Mouse (Mus musculus) lung, postnatal 0 days (tissue): Measurements from ENCODE around the gene 4931414P19Rik. TPM values are rescaled to one million over a fixed set of nuclear protein-coding genes. Genes with fewer than 3 reads are reported as not detected.
A peak's percentile ranks its signal among the peaks of the same experiment; 100 is the strongest.

Source experiments
- ATAC-seq: fragments of 200-750 bp; cut with Nextera tagmentation; 2 replicates; pipeline ENCODE4 v1.8.0; 2017; ENCODE audit warnings: moderate library complexity
- DNase-seq: peaks from one replicate; pipeline ENCODE4 v3.0.0-alpha.2; 2016; ENCODE audit warnings: low spot score
- H3K27ac ChIP-seq: fragments of 300-500 bp; sonication (generic); 2 replicates; pipeline ENCODE4 v1.5.1; 2014; ENCODE audit warnings: antibody characterized with exemption, mild to moderate bottlenecking, low read length, mixed read lengths
- H3K27me3 ChIP-seq: fragments of 300-500 bp; sonication (generic); replicated peaks from 2 replicates; pipeline ENCODE4 v1.6.1; 2014; ENCODE audit warnings: low read length, mixed read lengths; ENCODE audit not compliant: insufficient read depth
- H3K36me3 ChIP-seq: fragments of 300-500 bp; sonication (generic); 2 replicates; pipeline ENCODE4 v1.6.1; 2014; ENCODE audit warnings: low read length, mixed read lengths; ENCODE audit not compliant: insufficient read depth
- H3K4me1 ChIP-seq: fragments of 300-500 bp; sonication (generic); 2 replicates; pipeline ENCODE4 v1.6.1; 2014; ENCODE audit warnings: antibody characterized with exemption, low read depth, low read length, mixed read lengths; ENCODE audit not compliant: insufficient read depth
- H3K4me2 ChIP-seq: fragments of 300-500 bp; sonication (generic); replicated peaks from 2 replicates; pipeline ENCODE4 v1.6.1; 2014; ENCODE audit warnings: low read depth, mild to moderate bottlenecking, low read length, moderate library complexity, mixed read lengths
- H3K4me3 ChIP-seq: fragments of 300-500 bp; sonication (generic); 2 replicates; pipeline ENCODE4 v1.5.1; 2014; ENCODE audit warnings: low read depth, low read length
- H3K9ac ChIP-seq: fragments of 300-500 bp; sonication (generic); replicated peaks from 2 replicates; pipeline ENCODE4 v1.6.1; 2014; ENCODE audit warnings: low read depth, mild to moderate bottlenecking
- H3K9me3 ChIP-seq: fragments of 300-500 bp; sonication (generic); 2 replicates; pipeline ENCODE4 v1.6.1; 2016; ENCODE audit warnings: low read length, mixed read lengths
- CTCF ChIP-seq: IDR thresholded peaks from 2 replicates; pipeline ENCODE4 v1.5.1; 2016; ENCODE audit warnings: antibody characterized with exemption, mild to moderate bottlenecking
- EP300 ChIP-seq: IDR thresholded peaks from 2 replicates; pipeline ENCODE4 v1.6.1; 2016; ENCODE audit warnings: antibody characterized with exemption, mild to moderate bottlenecking, control low read depth
- WGBS: fragments of 180-500 bp; shearing (Covaris S2); extraction: QIAGEN DNeasy Blood & Tissue Kit; methylation state at CpG from one replicate; pipeline ENCODE4 v1.1.7; 2014; 5-methylcytosine and 5-hydroxymethylcytosine counted together
- polyA plus RNA-seq: library from polyadenylated mRNA; unstranded; fragments of >200 nt; fragmentation: Nextera tagmentation; extraction: Ambion mirVana; gene quantifications from 2 replicates; pipeline ENCODE4 v1.2.1, GENCODE M21; 2015

Gene 4931414P19Rik
- polyA plus RNA-seq, 1 experiment from 2014 or later: 3.8 TPM

DNA sequence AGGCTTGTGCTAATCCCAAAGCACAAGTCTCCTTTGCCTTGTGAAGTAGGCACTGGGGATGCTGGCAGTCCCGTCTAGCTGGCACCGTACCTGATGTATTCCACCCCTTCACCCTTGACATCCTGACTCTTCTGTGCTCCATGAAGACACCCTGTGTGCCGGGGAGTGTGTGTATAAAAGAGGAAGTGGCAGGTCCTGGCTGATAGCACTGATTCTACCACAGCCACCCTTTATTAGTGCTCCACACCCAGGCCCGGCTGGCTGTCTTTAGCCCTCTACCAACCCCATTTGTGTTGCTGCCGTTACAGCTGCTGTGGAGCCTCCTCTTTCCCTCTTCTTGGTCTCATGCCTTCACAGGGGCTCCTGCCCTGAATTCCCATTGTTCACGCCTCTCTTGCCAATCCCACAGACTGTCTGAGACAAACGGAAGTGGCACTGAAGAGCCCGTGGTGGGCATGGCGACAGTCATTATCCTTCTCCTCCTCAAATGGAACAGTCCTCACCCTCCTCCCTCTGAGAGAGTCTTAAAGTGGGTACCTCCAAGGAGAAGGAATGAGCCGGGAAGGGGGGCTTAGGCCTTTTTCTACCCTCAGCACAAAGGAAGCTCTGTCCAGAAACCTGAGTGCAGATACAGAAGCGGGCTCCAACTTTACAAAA lies 24.9 kb upstream of the 4931414P19Rik start:
- Histone ChIP-seq H3K9ac (no peak overlapping the region), H3K27ac (no peak overlapping the region), H3K27me3 (no peaks in the 10 kb centered on the region), H3K4me3 (no peak overlapping the region), H3K36me3 (0 out of 2 replicates have a peak, but pooled peaks cover 5% of the 10 kb centered on the region), H3K4me1 (no peaks in the 10 kb centered on the region), H3K4me2 (no peak overlapping the region), H3K9me3 (no peaks in the 10 kb centered on the region)
- no peak for DNase-seq
- no peak for ATAC-seq
- TF ChIP-seq CTCF (no peak), EP300 (no peak)
- 75% methylated on average over 11 of the region's 11 CpGs for WGBS

DNA sequence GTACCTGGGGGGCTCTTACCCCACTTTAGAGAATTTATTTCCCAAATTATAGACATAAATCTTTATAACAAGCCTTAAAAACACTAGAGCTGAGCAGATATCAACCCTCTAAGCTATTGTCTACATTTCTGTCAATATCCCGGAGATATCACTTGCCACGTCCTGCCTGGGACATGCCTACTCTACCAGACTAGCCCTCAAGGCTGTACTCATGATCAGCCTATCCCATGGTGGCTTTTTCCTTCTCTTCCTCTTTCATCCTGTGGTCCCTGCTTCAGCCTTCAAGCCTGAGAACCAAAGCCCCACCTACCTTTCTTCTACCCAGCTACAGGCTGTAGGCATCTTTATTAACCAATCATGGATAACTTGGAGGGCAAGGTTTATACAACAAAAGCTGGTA lies 24.0 kb upstream of the 4931414P19Rik start:
- Histone ChIP-seq H3K9me3 (no peaks in the 10 kb centered on the region), H3K27me3 (no peaks in the 10 kb centered on the region), H3K4me1 (no peaks in the 10 kb centered on the region), H3K27ac (no peak overlapping the region), H3K4me3 (no peak overlapping the region), H3K36me3 (0 out of 2 replicates have a peak, but pooled peaks cover 5% of the 10 kb centered on the region), H3K4me2 (no peak overlapping the region), H3K9ac (no peak overlapping the region)
- no peak for ATAC-seq
- no peak for DNase-seq
- 93% methylated on average over 2 of the region's 2 CpGs for WGBS
- no peak for TF ChIP-seq EP300

DNA sequence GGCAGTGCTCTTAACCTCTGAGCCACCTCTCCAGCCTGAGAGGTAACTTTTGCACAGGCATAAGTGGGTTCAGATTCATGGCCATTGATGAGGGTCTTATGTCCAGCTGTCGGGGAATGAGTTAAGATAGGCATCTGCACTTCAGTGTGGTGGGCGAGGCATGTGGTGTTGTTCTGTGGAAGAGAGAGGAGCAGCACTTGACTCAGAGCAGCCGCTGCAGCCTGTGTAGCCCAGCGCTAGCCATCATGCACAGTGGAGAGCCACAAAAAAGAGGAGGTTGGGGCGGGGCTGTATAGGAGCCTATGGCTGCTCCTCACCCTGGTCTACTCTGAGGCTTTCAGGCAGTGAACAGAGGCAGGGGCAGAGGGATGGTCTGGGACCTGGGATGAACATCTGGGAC lies 22.3 kb upstream of the 4931414P19Rik start:
- no peaks in the 10 kb centered on the region for H3K4me1 ChIP-seq
- WGBS: 56% methylated on average over 5 of the region's 5 CpGs
- H3K9me3 ChIP-seq: no peaks in the 10 kb centered on the region
- H3K27ac ChIP-seq: no peak overlapping the region
- H3K4me3 ChIP-seq: no peak overlapping the region
- H3K36me3 ChIP-seq: 0 out of 2 replicates have a peak, but pooled peaks cover 5% of the 10 kb centered on the region
- DNase-seq (no peak), ATAC-seq (no peak)
- no peak for TF ChIP-seq CTCF
- no peak for TF ChIP-seq EP300
- H3K4me2 ChIP-seq: no peak overlapping the region
- H3K9ac ChIP-seq: no peak overlapping the region
- H3K27me3 ChIP-seq: no peaks in the 10 kb centered on the region

DNA sequence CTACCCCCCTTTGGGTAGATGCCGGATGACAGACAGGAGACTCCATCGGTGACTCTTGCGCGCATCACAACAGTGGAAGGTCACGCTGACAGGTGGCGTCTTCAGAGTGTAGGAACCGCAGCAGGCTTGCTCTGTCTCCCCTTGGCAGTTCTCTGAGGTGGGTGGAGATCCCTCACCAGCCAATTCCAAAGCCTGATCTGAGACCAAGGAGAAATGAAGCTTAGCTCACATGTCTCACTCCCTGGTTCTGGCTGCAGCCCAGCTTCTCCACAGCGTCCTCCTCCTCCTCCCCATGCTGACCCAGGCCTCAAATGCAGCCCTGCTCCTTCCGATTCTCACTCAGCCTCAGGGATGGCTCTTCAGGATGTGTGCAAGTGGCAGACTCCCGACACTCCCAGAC lies 19.2 kb upstream of the 4931414P19Rik start:
- TF ChIP-seq EP300 (no peak), CTCF (no peak)
- WGBS: 75% methylated on average over 10 of the region's 10 CpGs
- ATAC-seq: no peak

DNA sequence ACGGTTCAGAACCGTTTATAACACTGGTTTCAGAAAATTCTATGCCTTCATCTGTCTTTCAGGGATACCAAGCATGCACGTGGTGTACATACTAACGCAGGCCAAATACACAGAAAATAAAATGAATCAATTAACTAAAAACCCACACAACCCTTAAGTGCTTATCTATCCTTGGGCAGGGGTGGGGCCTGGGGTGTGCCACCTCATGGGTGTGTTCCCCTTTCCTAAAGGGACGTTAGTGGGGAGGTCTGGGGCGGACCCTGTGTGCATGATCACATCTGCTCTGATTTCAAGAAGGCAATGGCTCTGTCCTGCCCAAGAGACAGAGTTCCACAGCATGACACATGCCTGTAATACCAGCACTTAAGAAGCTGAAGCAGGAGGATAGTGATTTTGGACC lies 17.5 kb upstream of the 4931414P19Rik start:
- H3K36me3 ChIP-seq: no peaks in the 10 kb centered on the region
- WGBS: 73% methylated on average over 6 of the region's 6 CpGs
- TF ChIP-seq CTCF (no peak), EP300 (no peak)
- H3K4me2 ChIP-seq: no peak overlapping the region
- no peak overlapping the region for H3K27ac ChIP-seq
- H3K9ac ChIP-seq: no peak overlapping the region
- H3K4me3 ChIP-seq: no peak overlapping the region
- no peaks in the 10 kb centered on the region for H3K27me3 ChIP-seq
- ATAC-seq (no peak), DNase-seq (no peak)
- H3K4me1 ChIP-seq: no peaks in the 10 kb centered on the region
- H3K9me3 ChIP-seq: no peaks in the 10 kb centered on the region

More for the DNA sequence above, 19.2 kb upstream of the 4931414P19Rik start:
- H3K9me3 ChIP-seq: no peaks in the 10 kb centered on the region
- no peak for DNase-seq
- H3K9ac ChIP-seq: no peak overlapping the region
- H3K27ac ChIP-seq: no peak overlapping the region
- H3K4me1 ChIP-seq: no peaks in the 10 kb centered on the region
- no peak overlapping the region for H3K4me2 ChIP-seq
- H3K36me3 ChIP-seq: no peaks in the 10 kb centered on the region
- H3K4me3 ChIP-seq: no peak overlapping the region
- no peaks in the 10 kb centered on the region for H3K27me3 ChIP-seq

DNA sequence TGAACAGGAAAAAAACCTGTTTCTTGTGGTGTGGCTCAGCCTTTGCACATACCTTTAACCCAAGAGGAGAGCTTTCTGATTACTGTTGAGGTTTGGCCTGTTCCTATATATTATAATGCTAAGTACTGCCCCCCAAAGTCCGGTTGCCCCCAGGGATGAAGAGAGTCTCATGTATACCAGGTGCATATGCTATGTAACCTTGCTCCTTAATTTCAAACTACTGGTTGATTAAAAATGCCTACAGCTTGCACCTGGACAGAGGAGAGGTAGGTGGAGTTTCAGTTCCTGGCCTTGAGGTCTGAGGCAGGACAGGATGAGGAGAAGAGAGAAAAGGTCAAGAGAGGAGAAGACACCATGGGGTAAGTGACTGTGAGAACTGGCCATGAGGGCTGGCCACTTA lies 15.3 kb upstream of the 4931414P19Rik start, which contains the start of gene Psmb11:
Gene Psmb11 (plus strand): TSS at position 301 of the 400 bp plus-strand sequence.
- 85% methylated on average over 1 of the region's 1 CpGs for WGBS
- ATAC-seq: no peak
- Histone ChIP-seq H3K4me1 (0 out of 2 replicates have a peak, but pooled peaks cover 3% of the 10 kb centered on the region), H3K27ac (no peak within 1 kb of the TSS), H3K9ac (0 out of 2 replicates have a peak within 1 kb of the TSS, but pooled peaks have one; percentile 19), H3K27me3 (no peaks in the 10 kb centered on the region), H3K4me2 (no peak within 1 kb of the TSS), H3K36me3 (no peaks in the 10 kb centered on the region), H3K4me3 (no peak within 1 kb of the TSS), H3K9me3 (no peaks in the 10 kb centered on the region)
- TF ChIP-seq EP300 (no peak), CTCF (no peak)
- DNase-seq: no peak
